Mouse (Mus musculus) adrenal gland, postnatal 10 days (tissue): ENCODE measurements at regions not wholly inside any gene's neighbourhood (a gene's known extent, or its start where the extent isn't known, plus 50 kb on each side); places are given as distances from the start of the nearest gene placed in this dataset.
"Not testable (repeated sequence)": the region's sequence is repeated elsewhere in the genome, so short reads cannot be mapped to it uniquely, and the experiment has no call there.

ENCODE experiments used
- DNase-seq: peaks from one replicate; pipeline ENCODE4 v3.0.0; 2021; ENCODE audit warnings: mixed read lengths

DNA sequence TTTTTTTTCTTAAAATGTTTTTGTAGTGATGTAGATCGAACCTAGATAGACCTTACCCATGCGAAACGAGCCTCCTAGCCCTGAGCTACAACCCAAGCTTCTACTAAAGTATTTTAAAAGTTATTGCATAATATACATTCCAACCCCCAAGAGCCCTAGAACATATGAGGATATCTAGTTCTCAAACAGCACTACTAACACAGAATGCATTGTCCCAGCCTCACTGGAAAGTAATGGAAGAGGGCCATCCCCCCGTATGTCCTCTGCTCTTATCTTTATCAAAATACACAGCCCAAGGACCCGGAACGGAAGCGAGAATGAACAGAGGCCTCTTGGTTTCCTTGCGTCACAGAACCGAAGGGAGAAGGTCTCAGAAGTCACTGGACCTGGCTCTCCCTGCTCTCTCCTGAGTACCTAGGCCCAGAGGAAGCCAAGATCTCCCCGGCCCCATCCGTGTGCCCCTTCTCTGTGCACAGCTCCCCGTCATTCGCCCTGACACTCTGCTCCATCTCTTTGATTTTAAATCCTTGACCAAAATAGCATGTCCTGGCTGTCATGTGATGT is 165.0 kb upstream of the Pkdcc start:
- peak; percentile 59 for DNase-seq

DNA sequence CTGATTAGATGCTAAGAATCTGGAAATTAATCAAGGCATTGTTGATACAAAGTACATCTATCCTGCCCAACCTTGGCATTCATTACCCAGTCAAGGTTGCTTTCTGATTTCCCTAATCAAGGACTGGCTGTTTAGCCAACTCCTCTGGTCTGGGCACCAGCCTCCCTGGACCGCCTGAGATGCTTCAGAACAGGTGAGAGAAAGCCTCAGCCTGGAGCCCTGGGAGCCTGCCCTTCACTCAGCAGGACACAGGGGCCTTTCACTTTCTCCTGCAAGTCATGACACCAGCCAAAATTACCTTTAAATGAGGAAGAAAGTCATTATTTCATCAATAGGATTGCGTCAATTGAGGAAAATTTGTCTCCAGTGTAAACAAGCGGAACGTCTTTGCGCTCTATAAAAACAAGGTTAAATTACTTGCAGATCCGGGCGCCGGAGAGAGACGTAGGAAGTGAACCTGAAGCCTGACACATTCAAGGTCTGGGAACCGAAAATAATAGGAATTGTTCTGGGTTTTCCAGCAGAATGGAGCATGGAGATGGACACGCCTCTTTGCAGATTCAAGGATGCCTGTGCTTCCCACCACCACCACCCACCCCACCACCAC is 164.4 kb upstream of the Pkdcc start:
- peak; percentile 31 for DNase-seq

DNA sequence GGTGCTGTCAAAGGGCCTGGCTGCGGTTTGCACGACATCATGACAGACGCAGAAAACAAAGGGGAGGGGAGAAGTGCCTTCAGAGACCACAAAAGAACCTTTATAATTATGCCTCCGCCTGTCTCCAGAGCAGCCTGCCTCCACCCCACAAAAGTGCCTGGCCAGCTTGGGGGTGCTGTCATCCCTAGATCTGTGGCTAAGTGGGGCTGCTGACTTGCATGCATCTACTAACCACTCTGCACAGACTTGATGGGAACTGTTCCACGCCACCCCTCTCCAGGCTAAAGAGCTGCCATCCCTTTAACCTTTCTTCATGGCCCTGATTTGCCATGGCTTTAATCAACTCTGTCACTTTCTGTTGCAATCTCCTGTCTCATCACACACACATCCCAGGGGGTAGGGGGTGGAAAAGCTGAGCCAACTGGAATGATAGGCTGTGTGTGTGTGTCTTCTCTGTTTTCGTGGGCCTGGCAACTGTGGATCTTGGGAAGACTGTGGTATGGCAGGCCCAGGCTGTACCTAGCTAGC is 162.4 kb upstream of the Pkdcc start:
- DNase-seq: no peak

DNA sequence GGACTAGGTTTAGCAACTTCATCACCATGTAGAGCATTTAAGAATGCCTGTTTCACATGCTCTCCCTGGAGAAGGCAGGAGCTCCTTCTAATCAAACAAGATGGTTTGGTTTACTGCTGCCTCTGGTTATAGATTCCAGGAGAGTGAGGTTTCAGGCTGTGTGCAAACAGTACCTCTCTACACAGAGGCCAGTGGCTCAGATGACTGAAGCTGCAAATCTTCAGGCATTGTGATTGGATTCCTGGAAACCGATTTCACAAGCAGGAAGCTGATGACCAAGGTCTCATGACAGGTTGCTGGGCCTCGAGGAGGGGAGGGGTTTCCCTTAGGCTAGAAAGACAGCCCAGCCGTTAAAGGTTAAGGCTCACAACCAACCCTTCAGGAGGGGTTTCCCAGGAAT is 157.3 kb upstream of the Pkdcc start:
- DNase-seq: peak; percentile 33

DNA sequence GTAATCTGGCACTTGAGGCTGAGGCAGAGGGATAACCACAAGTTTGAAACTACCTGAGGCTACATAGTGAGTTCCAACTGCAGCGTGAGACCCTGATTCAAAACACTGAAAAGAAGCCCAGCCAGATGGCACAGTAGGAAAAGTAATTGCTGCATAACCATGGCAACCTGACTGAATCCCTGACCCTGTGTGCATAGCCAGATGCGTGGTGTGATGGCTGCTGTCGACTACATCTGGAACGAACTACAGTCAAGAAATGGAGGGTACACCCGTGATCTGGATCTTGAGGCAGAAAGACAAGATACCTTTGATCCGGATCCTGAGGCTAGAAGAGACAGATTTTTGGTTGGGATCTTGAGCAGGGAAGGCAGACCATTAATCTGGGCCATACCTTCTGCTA is 153.2 kb upstream of the Pkdcc start:
- no peak for DNase-seq

DNA sequence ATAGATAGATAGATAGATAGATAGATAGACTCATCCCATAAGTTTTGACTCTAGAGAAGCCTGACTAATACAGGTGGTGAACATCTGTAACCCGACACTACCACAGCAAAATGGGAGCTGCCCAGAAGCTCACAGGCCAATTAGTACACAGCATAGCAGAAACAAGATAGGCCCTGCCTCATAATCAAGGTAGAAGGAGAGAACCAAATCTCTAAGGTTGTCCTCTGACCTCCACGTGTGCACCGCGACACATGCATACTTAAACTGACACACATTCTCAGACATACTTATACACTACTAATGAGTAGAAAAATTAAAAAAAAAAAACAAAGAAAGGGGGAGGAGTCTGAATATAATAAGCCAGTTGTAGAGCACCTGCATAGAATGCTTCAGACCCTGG is 151.2 kb upstream of the Pkdcc start:
- DNase-seq: no peak

DNA sequence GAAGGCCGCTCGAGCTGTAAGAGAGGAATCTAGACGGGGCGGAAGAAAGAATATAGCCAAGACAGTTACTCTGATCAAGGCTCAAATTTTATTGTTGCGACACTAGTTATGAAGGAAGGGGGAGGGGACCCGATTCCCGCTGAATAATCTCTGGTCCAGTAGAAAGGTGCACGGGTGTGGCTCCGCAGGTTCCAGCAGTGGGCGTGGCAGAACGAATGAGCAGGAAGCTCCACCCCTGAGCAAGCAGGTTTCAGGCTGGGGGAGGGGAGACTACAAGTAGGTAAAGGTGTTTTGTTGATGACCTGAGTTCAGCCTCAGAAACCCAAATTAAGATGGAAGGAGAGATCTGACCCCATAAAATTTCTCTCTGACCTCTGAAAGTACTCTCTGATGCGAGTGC is 150.7 kb upstream of the Pkdcc start:
- not testable (repeated sequence) for DNase-seq

DNA sequence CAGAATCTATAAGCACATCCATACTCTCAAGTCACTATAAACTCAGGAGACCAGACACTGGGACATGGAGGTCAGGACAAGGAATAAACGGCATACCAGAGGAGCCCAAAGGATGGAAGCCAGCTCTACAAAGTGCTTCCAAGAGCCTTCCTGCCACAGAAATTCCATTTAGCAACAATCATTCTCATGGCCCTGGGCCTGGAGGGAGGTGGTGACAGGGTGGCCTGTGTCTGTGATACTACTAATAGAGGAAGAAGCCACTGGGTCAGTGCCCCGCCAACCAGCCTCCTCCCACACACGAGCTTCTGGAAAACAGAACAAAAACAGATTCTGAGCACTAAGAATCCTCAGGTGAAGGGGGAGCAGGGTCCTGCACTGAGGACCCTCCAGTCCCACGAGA is 145.8 kb upstream of the Pkdcc start:
- no peak for DNase-seq

DNA sequence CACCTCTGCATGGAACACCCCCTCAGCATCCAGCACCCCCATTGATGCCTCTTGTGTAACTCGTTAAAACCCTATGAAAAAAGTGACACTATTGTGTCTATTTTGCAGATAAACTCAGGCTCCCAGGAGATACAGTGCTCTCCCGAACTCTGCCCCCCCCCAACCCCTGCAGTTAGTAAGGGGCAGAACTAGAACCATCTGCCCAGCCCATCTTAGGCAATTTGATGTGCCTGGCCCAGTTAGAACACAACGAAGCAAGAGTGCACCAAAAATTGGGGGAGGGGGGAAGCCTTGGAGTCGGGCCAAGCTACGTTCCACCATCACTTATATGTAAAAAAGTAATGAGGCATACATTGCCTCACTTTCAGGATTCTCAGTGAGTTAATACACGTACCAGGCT is 143.3 kb upstream of the Pkdcc start:
- no peak for DNase-seq

DNA sequence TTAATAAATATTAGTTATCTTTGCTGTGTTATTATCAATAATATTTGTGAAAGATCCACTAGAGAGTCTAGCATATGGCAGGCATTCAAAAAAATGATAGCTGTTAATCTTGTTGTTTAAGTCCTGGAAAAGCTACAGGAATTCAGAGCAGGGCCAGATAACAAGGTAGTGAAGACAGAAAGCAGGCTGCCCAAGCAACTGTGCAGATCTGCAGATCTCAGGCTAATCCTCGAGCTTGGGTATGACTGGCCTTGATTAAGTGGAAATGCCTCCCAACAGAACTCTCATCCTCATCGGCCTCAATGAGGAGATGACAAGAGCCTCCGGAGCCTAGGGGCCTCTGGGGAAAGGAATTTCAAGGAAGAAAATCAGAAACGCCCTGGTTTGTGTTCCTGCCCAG is 142.9 kb upstream of the Pkdcc start:
- no peak for DNase-seq

DNA sequence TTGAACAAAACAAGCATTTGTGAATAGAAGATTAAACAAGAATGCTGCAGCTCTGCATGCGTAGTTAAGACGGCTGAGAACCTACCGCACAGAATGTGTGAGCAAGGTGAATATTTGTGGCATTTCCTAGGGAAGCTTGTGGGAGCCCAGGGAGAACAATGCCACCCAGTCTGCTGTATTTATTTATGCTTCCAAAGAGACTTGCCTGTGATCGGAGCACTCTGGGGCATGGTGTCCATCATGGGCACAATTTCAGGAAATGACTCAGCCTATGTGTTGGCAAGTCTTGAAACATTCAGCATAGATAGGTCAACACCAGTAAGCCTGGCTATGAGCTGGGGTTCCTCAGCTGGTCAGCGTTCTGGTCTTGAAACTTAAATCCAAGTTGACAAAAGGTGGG is 140.2 kb upstream of the Pkdcc start:
- DNase-seq: peak; percentile 47

DNA sequence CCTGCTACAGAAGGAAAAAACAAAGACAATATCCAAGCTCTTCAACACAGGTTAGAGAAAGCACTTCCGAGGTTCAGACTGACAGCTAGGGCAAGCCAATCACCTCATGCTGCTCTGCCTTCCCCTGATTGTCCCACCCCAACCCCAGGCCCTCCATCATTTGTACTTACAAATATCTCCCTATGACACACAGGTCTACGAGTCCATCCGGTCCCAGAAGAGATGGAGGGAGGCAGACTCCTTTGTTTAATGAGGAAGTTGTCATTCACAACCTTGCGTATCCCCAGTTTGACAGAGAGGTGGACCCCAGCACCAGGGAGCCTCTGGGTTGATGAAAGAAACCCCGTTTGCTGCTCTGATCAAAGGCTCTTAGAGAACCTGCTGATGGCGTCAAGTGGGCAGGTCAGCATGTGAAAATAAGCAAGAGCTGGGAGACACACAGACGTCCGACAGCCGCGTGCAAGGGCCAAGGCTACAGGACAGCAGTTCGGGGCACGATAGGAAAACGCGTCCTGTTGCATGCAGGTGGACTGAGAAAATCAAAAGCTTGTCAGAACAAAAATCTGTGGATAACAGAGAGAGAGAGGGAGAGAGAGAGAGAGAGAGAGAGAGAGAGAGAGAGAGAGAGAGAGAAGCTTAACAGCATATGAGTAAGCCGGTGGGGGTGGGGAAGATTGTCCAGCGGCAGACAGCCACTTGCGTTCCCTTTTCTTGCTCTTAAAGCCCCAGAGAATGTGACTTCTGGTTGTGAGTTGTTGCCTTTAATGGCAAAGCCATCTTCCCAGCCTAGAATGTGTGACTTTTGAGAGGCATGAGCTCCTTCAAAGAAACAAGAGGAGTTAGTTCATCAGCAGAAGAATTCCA is 137.1 kb upstream of the Pkdcc start:
- DNase-seq: peak; percentile 68

DNA sequence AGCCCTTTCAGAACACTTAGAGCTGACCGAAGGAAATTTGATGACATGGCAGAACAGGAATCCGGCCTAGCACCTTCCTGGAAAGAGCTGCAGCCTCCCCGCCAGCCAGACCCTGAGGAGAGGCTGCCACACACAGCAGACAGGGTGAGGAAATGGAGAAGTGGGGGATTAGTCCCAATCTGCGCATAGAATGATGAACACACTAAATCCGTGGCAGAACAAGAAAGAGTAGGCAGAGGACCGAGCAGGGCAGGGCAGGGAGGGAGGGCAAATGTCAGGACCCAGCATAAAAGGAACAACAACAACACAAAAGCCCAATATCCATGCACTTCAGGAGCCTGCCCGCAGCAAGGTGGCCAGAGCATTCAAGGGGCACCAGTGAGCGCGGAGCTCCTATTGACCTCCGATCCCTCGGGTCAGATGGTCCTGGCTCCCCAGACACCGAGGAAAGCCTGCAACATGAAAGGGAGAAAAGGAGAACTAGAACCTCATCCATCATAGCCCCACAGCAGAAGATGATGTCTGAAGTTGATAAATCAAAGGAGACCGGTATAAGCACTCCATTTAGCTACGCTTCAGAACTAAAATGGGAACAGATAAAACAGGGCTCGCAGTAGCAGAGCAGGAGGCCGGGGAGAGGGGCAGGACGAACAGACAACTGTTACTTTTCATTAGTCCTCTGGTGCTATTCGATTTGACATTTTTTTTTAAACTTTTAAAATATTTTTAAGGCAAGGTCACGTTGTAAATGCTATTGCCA is 136.3 kb upstream of the Pkdcc start:
- DNase-seq: peak; percentile 32

DNA sequence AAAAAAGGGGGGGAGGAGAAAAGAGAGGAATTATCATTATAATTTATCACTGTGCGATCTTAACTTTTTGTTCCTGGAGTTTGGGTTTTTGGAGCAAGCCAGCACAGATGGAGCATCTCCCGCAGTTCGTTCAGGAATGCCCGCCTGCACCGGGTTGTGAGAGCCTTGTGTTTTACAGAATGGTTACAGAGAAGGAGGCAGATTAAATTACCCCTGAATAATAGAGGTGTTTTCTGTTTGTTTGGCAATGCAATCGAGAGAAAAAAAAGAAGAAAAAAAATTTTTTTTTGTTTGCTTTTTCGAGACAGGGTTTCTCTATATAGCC is 135.8 kb upstream of the Pkdcc start:
- no peak for DNase-seq

DNA sequence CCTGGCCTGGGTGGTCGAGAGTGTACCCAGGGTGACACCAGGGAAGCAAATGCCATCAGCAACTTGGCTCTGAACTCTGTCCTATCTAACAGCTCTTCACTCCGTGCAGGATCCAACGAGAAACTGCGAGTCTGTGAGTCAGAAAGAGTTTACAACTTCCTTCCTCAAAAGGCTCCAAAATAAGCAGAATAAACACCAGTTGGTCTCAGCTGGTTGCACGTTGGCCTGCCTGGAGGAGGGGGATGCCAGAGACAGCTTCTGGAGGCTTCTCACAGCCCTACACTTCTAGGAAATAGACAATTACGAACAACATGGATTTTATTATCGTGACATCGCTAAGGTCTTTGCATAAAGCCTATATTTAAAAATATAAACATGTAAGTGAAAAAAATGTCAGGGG is 133.4 kb upstream of the Pkdcc start:
- DNase-seq: no peak

DNA sequence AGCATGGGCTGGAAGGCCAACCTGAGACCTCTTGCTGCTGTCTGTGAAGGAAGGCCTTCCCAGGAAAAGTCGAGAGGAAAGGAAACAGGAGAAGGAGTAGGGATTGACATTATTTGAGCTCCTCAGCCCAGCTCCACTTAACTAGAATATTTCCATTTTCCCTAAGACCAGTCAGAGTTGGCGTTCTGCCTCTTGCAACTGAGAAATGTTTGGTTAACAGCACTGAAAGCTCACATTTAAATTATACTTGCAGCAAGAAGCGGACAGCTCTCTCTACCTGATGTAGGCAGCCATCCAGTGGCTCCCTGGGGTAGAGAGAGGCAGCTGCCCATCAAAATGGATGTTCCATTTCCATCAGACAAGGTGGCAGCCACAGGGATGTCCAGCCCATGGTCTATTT is 131.6 kb upstream of the Pkdcc start:
- DNase-seq: no peak

DNA sequence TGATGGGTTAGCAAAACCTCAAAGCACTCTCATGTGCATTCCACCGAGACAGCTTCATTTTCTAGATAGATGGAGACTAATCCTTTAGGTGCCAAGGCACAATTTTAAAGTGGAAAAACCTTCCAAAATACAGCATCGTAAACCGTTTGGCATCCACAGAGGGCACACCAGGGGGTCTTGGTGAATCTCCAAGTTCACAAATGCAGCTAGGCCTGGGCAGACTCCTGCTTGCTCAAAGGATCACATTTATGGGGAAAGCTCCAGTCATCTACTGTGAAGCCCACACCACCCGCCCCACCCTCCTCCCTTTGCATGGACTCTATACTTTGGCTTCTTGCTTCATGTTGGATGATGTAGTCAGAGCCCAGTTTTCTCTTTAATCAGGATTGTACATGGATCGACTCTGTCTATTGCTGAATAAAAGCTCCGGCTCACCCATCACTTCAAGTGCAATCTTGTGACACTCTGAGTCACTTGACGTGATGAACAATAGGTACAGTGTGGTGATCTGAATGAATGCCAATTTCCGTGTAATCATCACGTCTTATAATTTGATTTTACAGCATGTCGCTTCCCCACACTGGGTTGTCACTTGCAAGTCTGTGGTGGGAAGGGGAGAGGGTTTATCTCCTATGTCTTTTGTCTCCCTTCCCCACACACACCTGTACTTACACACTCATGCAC is 129.2 kb upstream of the Pkdcc start:
- no peak for DNase-seq

DNA sequence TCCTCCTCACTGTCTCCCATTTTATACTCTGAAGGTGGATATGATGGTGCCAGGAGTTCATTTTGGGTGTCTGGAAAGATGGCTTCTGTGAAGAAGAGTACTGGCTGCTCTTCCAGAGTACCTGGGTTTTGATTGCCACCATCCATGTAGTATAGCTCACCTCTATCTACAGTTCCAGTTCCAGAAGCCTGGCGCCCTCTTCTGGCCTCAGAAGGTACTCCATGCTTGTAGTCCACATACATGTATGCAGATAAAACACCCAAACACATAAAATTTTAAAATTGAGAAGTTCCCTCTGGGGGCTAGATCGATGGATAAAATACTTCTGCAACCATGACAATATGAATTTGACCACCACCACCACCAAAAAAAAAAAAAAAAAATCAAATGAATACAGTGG is 128.4 kb upstream of the Pkdcc start:
- no peak for DNase-seq

DNA sequence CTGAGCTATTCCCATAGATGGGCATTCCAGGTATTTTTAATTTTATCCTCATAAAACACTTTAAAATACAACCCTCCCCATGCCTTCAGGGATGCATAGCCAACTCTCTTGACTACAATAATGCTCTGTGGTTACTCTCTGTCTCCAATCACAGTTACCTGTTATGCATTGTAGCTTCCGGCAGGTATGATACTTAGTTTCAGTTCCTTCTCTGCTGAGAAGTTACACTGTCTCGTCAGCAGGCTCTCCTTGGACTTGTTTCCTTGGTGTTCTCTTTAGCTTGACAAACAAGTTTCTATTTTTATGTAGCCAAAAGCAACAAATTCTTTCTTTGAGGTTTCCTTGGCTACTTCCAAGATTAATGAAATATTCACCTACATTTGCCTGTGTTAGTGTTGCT is 126.6 kb upstream of the Pkdcc start:
- no peak for DNase-seq

DNA sequence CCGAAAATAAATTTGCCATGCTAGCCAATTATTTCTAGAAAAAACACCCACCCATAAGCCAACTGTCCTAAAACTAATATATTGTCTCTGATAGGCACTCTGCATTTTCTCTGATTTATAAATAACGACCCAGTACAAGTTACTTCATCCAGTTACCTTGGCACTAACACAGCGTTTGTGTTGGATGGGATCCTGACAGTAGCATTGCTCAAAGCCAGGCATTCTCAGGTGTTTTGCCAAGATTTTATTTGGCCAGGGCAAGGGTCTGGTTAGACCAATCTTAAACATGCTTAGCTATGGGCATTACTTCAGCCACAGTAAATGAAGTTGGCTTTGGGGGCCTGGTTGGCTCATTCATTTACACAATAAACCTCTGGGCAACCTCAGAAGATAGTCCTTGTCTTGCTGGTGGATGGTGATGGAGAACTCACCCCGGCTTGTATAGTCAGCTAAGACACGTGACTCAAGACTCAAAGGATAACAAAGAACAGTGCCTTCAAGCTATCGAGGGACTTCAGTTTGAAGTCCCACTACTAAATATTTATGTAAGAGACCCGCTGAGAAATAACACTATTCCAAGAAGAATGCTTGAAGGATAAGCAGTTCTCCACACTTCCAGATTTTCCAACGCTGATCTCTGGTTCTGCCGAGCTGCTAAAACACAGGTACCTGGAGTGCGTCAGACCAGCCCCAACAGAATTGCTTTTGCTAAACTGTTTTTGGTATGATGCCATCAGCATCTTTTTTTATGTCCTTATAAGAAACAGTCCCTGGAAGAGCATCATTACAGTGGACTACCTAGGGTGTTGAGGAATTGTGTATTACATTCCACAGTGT is 125.0 kb upstream of the Pkdcc start:
- DNase-seq: peak; percentile 35

DNA sequence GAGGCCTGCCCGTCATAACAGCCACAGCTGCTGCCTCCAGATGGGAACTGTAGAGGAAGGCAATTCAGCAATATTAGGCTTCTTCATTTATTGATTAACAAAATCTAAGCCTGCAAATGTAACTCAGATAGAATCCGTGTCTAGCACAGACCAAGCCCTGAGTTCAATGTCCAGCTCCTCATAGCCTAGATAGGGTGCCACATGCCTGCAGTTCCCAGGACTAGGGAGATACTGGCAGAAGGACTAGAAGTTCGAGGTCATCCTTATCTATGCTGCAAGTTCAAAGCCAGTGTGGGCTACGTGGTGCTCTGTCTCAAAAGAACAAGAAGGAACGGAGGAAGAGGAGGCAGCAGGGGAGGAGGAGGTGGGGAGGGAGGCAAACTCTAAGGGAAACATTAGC is 121.2 kb upstream of the Pkdcc start:
- DNase-seq: no peak
